Mouse (Mus musculus): ENCODE measurements around the gene Stt3b.

GRCm38 (mm10) chr9:115224744-115225354 is 85.4 kb downstream of the Stt3b start:
- no peak for TF ChIP-seq POLR2A (IDR thresholded peaks at IDR 0.05; ENCODE audit: insufficient read depth, low read depth, low read length)
- TF ChIP-seq CTCF (IDR thresholded peaks at IDR 0.05) = no peak

Data from heart, adult 2 months (tissue).